Mouse (Mus musculus) kidney, postnatal 4 days (tissue): Measurements from ENCODE around the gene Trappc13.

ENCODE experiments used
- DNase-seq, 2 experiments: peaks; one replicate each; pipeline ENCODE4 v3.0.0; 2021; ENCODE audit warnings: mixed read lengths in 2 of 2

Trappc13 gene

DNA sequence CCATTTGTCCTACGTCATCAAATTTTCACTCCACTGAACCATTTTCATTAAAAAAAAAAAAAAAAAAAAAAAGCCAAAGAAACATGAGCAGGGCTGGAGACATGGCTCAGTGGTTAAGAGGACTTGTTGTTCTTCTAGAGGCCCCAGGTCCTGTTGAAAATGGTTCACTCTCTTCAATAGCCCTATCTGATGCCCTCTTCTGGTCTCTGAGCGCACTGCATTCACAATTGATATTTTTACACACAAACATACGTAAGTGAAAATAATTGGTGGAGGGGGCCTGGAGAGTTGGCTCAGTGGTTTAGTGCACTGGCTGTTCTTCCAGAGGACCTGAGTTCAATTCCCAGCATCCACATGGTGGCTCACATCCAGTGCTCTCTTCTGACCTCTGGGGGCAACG lies 64.5 kb downstream of the Trappc13 start:
- peak; percentile 8 to 12 for DNase-seq

DNA sequence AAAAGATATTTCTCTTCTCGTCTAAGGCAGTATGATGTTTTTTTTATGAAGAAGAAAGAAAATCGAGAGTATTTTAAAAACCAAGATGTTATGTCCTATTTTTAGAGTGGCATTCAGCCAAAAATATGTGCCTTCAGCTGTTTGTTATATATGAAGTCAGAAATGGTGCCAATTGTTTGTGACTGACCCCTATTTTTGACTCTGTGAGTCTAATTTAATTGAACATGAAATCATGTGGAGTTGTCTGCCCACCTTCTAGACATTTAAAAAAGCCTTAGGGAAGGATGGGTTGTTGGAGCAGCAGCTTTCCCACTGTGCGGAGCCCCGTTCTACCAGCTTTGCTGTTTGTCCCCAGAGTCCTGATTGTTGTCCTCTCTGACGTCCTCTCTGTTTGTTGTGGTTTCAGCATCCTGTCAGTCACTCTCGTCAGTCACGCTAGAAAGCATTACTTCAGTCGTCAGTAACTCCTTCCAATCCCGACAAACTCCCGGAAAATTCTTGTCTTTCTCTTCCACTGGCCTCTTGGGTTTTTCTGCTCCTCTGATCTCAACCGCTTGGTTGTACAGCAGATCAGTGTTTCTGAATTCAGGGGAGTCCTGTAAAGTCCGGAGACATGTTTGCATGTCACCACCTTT lies 65.9 kb downstream of the Trappc13 start:
- DNase-seq, result no peak

DNA sequence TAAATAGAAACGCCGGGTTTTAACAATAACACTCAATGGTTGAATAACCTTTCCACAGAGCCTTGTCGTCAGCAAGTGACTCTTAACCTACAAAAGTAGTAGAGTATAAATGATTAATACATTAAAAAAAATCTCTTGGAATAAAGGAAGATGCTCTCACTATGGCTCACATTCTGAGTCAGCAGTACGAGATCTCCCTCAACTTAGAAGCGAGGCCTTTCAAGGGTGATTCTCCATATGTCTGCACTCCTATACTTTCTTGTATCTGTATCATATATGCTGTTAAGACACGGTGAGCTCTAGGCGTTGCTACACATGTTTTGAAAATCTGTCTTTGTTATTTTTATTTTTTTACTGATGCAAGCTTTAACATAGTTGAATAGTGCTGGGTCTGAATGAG lies 67.7 kb downstream of the Trappc13 start:
- DNase-seq, result no peak

DNA sequence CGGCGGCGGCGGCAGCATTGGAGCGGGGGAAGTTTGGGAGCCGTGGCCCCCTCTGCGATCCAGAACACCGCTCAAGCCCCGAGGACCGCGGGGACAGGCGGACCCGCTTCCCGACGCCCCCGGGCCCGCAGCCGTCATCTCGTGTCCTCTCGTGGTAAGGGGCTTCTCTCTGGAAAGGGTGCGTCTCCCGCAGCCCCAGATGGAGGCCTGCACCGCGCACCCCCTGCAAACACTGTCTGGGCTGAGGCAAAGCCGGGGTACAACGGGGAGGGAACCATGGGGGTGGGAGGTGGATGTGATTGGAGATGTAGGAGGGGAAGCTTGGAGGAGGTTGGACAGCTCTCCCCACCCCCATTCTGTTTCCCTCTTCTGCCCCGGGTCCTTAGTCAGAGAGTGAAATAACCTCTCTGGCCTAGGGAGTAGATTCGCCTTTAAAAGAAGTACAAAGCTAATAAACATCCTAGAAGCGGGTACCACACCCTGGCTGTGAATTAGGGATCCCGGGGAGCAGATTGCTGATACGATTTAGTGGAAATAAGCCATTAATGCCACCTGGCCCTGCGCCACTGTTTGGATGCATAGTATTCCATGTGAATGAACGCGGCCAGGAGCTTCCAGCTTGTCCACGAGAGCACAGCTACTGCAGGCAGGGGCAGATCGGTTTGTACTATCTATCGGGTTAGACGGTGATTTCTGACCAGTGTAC lies 68.3 kb downstream of the Trappc13 start:
- DNase-seq, result peak; percentile 65 to 71

DNA sequence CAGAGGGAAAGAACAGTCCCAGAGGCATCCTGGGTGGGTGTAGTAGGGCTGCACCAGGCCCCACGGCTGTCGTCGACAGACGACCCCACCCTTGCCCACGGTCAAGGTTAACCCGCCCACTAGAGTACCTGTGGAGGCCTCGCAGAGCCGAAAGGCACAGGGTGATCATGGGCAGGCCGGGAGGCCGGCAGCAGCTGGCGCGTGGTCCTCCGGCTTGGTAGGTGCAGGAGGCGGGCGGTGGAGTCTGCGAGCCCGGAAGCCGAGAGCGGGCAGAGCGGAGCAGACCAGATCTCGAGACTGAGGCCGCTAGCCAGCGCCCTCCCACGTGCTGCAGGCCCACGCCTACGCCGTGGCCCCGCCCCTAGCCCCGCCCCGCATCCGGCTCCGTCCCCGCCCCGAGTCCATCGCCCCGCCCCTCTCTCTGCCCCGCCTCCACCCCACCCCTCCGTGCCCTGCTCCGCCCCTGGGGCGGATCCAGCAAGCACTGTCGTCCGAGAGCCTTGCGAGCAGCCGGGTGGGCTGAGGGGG lies 68.9 kb downstream of the Trappc13 start, which contains the start of the genes Nln and Sgtb:
Gene Nln, minus strand, starts transcription at position 327 of the 528 bp plus-strand sequence.
Gene Sgtb, plus strand, starts transcription at position 454 of the 528 bp plus-strand sequence.
- DNase-seq, result peak; percentile 92 to 94

DNA sequence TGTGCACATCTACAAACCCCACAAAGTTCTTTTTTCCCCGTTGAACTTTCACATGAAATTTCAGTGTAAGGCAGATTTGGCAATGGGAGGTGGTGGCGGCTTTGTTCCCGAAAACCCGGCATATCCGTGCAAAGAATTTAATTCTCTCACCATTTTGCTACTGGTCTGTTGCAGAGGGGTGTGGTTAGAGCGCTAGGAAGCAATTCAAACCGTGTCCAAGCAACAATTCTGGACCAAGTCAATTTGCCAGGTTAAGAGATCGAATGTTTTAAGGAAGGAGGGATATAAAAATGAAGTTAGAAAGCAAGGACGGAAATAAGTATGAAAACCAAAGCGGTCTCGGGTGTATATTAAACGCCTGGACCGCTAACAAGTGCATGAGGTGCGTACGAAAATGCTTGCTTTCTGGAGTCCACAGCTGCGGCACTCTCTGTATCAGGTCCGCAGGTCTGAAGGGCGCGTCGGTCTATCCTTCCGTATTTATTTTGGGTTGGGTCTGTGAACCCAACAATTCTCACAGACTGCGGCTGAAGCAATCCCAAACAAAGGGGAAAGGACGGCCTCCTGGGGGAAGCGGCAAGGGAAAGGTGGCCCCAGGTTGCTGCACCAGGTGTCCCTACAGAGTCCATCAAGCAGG lies 69.5 kb downstream of the Trappc13 start:
- peak in 1 of 2 experiments; percentile 17 for DNase-seq

DNA sequence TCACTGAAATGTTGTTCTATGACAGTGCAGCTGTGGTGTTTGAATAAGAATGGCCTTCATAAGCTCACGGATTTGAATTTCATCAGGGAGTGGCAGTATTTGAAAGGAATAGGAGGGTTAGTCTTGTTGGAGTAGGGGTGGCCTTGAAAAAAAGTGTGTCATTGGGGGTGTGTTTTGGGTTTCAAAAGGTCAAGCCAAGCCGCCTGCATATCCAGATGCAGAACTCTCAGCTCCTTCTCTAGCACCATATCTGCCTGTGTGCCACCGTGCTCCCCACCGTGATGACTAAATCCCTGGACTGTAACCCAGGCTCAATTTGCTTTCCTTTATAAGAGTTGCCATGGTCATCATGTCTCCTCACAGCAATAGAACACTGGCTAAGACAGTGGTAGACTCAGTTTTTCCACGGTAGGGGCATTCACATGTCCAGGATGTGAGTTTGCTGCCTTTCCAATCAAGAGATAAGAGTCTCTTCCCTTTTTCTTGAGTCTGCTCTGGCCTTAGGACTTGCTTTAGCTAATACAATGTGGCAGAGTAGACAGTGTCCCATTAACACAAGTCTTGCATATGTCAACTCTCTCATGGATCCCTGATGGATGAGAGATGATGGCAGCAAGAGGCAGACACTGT lies 76.5 kb downstream of the Trappc13 start:
- no peak for DNase-seq

DNA sequence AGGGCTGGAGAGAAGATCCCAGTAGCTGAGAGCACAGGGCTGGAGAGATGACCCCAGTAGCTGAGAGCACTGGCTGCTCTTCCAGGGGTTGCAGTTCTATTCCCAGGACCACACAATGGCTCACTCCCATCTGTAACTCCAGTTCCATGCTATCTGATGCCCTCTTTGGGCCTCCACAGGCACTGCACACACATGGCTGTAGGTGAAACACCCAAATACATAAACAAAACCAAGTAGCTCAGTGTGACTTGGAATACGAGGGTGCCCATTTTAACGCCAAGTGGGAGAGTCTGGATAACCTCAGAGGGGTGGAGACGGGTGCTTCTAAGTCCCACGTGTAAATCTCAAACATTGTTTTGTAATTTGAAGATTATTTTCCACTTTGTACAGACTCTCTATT lies 77.9 kb downstream of the Trappc13 start:
- no peak for DNase-seq

DNA sequence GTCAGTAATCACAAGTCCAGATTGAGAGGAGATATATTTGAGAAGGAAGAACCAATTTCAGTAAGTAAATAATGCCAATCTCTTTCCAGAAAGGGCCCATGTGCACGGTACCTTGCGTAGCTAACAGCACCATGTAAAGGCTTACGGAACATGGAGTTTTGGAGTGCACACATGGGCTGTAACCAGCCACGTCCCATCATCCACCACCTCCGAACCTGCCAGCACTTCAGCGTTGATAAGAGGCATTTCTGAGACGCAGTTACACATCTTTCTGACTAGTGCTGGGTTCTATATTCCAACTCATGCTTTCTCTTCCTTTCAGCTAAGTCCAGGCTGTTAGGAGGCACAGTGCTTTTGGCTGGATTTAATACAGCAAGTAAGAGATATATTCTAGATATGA lies 81.1 kb downstream of the Trappc13 start:
- DNase-seq, result no peak

DNA sequence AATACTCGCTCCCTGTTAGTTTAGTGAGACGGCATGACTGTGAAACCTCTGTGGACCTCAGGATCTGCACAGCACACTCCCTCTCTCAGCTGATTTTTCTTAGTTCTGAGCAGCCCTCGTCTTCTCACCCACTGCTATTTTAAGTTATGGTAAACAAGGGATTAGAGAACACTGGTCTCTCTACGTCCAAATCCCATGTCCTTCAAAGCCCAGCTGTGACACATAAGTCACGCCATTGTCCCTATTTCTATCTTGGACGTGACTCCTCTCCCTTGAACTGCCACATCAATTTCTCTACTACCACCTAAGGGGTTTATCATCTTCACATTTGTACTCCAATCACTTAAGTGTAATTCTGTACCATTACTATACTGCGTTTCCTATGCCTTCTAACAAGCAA lies 82.3 kb downstream of the Trappc13 start:
- DNase-seq, result no peak

DNA sequence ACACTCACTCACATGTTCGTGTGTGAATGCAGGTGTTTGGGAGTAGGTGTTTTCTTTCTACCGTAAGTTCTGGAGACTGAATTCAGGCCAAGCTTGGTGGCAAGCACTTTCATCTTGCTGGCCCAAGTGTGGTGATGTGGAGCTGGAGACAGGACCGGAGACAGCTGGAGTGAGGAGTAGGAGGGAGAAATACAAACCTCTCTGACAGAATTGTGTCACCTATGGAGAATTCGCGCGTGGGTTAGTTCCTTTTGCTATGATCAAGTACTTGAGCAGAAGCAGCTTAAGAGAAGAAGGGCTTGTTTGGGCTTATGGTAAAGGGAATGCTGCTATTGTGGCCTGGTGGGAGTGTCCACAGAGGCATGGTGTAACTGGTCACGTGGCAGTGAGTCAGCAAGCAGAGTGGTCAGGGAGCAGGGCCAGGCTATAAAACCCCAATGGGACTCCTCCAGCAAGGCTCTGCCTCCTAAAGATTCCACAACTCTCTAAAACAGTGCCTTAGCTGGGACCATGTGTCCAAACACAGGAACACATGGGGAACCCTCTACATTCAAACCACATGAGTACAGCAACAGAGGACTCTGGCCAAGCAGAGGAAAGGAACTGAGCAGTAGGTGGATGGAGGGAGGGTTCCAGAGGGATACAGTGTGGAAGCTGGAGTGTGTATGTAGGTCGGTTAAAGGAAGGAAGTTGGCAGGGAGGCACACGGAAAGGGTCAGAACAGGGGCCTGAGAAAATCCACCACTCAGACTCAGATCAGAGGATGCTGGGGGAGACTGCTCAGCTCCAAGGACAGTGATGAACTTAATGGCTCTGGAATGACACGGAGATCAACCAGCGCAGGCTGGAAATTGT lies 83.5 kb downstream of the Trappc13 start:
- peak in 1 of 2 experiments; percentile 13 for DNase-seq
